Mouse (Mus musculus) layer of hippocampus, adult 18-20 months (tissue): ENCODE results near the gene Mesp2. TPM values are rescaled to one million over a fixed set of nuclear protein-coding genes. Genes with fewer than 3 reads are reported as not detected.

Experiments
- DNase-seq, 2 experiments: peaks; one replicate each; pipeline ENCODE4 v3.0.0; 2022; ENCODE audit warnings: low spot score in 2 of 2
- total RNA-seq, 2 experiments: library from RNA; stranded (reverse); gene quantifications; 2 replicates each; pipeline ENCODE4 v1.2.3; 2021

The Mesp2 gene
- total RNA-seq, 2 experiments from 2014 or later = 1.5 to 2.0 TPM

DNA sequence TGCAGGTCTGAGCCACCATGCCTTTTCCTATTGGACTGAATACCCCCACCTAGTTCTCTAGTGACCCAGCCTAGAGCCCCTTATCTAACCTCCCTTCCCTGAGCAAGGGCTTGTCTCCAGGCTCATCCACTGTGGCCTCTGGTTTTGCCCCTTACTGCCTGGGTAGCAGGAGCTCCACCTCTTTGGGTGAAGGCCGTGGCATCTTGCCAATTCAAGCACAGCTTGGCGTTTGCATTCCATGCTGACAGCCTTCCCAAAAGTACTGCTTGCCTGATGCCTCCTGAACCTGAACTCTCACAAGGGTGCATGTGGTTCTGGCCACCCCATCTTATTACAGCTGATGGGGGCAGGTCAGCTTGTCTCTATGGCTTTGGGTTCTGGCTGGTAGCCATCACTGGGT is 6.6 kb upstream of the Mesp2 start:
- DNase-seq = no peak

GRCm38 (mm10) chr7:79808561-79808960 is 2.0 kb upstream of the Mesp2 start:
- no peak for DNase-seq

DNA sequence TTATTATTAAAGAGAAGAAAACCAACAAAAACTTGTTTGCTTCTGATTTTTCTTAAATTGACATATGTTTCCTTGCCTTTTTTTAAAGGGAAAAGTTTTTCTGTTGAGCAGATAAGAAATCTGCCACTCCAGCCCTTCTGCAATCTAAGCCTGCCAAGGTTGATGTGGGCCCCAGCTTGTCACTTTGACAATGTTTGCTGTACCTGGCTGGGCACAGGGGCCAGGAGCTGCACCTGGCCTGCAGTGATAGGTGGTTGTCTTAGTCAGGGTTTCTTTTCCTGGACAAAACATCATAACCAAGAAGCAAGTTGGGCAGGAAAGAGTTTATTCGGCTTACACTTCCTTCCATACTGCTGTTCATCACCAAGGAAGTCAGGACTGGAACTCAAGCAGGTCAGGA is 2.9 kb downstream of the Mesp2 start:
- no peak for DNase-seq

DNA sequence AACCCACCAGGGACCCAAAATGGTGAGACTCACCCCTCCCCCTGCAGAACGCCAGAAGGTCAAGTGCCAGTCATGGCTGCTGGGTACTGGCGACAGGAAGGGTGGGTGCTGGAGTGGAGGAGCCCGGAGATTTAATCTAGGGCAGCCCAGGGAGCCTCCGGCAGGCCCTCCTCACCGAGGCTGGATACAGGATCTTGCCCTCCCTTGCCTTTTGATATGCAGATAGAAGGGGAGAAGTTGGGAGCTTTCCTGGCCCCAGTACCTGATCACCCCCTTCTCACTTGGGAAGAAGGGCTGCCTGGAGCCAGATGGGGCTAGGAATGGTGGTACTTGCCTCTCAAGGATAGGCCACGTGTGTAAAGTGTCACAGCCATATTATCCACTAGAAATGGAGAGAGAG is 7.8 kb downstream of the Mesp2 start:
- DNase-seq = no peak

GRCm38 (mm10) chr7:79819515-79819914 is 9.0 kb downstream of the Mesp2 start:
- no peak for DNase-seq

GRCm38 (mm10) chr7:79819996-79820395 is 9.5 kb downstream of the Mesp2 start:
- no peak for DNase-seq

GRCm38 (mm10) chr7:79822092-79822695 is 11.7 kb downstream of the Mesp2 start:
- DNase-seq = no peak

DNA sequence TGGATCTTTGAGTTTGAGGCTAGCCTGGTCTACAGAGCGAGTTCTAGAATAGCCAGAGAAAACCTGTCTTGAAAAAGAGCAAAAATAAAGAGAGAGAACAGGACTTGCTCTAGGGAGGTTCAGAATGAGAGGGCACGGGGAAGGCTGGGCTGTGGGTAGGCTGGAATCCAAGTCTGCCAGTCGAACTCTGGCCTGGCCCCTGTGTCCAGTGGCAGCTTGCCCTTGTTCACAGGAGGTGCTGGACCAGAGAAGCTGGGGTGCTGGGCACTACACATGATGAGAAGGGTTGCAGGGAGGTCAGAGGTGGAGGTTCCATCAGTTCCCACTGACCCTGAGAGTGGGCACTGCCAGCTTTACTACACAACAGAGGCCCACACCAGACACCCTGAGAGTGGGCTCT is 17.8 kb downstream of the Mesp2 start:
- DNase-seq = no peak

- no peak for DNase-seq
These were observed 20.6 kb downstream of the Mesp2 start for GRCm38 (mm10) chr7:79831145-79831544.

- DNase-seq = no peak
These were observed 21.1 kb downstream of the Mesp2 start for GRCm38 (mm10) chr7:79831585-79831984.

- no peak for DNase-seq
These were observed 22.5 kb downstream of the Mesp2 start for GRCm38 (mm10) chr7:79832980-79833379.

DNA sequence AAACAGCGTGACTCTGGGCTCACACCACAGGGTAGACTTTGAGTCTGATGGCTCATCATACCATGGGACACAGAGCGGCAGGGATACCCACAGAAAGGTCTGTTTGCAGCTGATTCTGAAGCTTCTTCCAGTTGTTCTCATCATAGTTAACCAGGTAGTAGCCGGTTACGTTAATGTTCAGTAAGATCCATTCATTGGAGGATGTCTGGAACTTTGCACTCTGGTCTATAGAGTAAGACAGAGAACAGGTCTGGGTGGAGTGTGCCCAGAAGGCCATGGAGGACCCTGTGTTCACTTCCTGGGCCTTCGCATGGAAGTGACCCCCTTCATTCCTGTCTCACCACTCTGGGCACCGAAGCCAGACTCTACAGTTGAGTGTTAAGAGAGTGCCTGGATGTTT is 24.7 kb downstream of the Mesp2 start:
- DNase-seq = no peak

GRCm38 (mm10) chr7:79837247-79837646 is 26.7 kb downstream of the Mesp2 start:
- DNase-seq = no peak

GRCm38 (mm10) chr7:79842163-79842562 is 31.6 kb downstream of the Mesp2 start:
- DNase-seq = no peak

- DNase-seq = no peak
These were observed 33.7 kb downstream of the Mesp2 start for GRCm38 (mm10) chr7:79844090-79844802.

- DNase-seq = no peak
These were observed 35.8 kb downstream of the Mesp2 start for GRCm38 (mm10) chr7:79846342-79846741.

- no peak for DNase-seq
These were observed 37.2 kb downstream of the Mesp2 start for GRCm38 (mm10) chr7:79847456-79848451.

DNA sequence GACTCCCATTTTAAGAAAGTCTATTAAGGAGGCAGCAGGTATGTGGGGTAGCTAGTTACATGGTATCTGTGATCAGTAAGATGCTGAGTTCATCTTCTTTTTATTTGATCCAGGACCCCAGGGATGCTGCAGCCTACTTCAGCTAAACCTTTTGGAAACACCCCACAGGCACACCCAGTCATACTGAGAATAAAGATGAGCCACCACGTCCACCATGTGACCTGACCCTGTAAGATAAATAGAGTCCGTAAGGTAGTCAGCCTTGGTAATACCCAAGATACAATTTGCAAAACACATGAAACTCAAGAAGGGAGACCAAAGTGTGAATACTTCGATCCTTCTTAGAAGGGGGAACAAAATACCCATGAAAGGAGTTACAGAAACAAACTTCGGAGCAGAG is 45.8 kb downstream of the Mesp2 start:
- DNase-seq = no peak

DNA sequence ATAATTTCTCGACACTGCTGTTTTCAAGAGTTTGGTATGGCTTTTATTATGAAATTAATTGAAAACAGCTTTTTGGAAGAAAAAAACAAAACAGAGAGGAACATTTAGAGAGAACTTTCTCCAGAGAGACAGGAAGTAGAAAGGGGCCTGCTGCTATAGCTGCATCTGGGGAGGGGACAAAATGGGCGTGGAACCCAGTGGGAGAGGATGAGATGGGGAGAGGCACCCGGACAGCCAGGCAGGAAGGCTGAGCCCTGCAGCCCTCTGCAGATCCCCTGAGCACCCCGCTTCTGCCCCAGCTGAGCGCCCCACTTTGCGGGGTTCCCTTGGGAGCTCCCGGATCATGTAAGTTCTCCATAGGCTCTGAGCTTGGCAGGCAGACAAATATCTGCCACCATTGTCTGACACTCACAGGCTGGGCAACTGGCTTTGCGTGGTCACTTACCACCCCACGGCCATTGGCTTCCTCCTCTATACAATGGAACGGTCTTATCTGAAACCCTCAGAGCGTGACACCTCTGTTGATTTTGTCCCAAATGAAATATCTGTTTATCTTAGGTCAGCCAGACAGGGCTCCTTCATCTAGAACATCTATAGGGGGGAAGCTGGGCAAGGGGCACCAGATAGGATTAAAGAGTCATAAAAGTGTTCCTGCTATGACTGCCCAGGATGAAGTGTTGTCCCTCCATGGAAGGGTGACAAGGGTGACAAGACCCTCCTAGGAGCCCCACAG is 47.8 kb downstream of the Mesp2 start:
- no peak for DNase-seq

- DNase-seq = no peak
These were observed 48.6 kb downstream of the Mesp2 start for GRCm38 (mm10) chr7:79858956-79859630.

- no peak for DNase-seq
These were observed 50.3 kb downstream of the Mesp2 start, which contains the start of gene Anpep for GRCm38 (mm10) chr7:79860811-79861210. Anpep (minus strand) TSS chr7:79861059.
